Mouse (Mus musculus) T-helper 17 cell (primary cell): ENCODE data around the gene Mcemp1.

Experiments
- in situ Hi-C, 2 experiments: fragments of 300-600 bp; cut with MboI, MseI; formaldehyde crosslinking; loops; 1 replicate in 1 of 2; 2 replicates in 1 of 2; pipeline ENCODE4 v1.15.1; 2025; ENCODE audit warnings: high pct_unique_total_duplicates in 2 of 2

Gene Mcemp1

DNA sequence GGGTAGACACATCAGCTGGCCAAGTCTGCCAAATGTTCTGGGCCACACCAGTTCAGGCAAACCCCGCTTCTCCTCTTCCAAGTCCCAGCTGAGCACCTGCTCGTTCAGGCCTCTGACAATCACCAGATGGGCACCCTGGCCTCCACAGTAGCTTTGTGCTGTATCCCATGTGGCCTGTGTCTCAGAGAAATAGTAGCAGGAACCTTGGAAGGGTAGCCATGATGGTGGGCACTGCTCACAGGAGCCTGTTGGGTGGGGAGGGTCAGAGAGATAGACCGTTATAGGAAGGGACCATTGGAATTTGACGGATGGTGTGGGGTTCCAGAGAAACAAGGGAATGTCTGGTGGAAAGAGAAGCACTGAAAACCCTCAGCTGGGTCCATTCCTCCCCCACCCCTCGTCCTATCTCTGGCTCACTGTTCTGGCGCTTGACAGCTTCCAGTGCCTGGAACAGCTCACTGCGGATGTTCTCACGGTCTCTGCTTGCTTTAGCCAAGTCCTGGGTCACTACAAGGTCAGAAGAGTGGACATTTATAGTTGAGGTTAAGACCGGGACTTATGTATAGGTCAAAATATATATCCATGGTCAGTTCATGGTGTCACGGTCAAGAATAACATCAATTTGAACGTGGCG is 51.9 kb downstream of the Mcemp1 start:
- in situ Hi-C loops = loop anchor here in 1 of 2 experiments (25.0 kb wide), 1 partner anchor 645 kb away; no protein-coding TSS in a partner anchor

DNA sequence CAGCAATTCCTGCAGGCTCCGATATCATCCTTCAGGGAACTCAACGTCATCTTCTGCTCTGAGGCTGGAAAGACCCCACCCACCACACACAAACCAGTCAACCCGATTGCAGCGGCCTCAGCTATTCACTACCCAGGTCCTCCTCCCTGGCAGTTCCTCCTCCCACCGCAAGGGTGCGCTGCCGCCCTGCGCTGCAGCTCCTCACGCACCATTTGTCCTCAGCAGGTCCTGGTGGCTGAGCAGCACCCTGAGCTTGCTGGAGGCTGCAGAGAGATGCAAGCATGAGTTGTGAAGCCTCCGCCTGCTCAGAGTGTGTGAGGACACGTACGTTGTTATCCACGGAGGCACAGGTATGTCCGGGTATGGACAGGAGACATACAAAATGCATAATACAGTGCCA is 53.0 kb downstream of the Mcemp1 start:
- in situ Hi-C loops = loop anchor here in 1 of 2 experiments (25.0 kb wide), 1 partner anchor 644 kb away; no protein-coding TSS in a partner anchor
